Mouse (Mus musculus) lung, embryonic 16.5 days (tissue): ENCODE results near the gene Cyp4f18. TPM values are rescaled to one million over a fixed set of nuclear protein-coding genes. Genes with fewer than 3 reads are reported as not detected.
"Not testable (repeated sequence)": the region's sequence is repeated elsewhere in the genome, so short reads cannot be mapped to it uniquely, and the experiment has no call there.

Source experiments
- ATAC-seq: fragments of 200-750 bp; cut with Nextera tagmentation; 2 replicates; pipeline ENCODE4 v1.8.0; 2017; ENCODE audit warnings: low read depth, mild to moderate bottlenecking, moderate library complexity
- H3K27ac ChIP-seq: fragments of 300-500 bp; sonication (generic); 2 replicates; pipeline ENCODE4 v1.5.1; 2014; ENCODE audit warnings: mild to moderate bottlenecking, control low read depth, low read length
- H3K27me3 ChIP-seq: fragments of 300-500 bp; sonication (generic); 2 replicates; pipeline ENCODE4 v1.6.1; 2014; ENCODE audit warnings: low read depth, low read length, mixed read lengths; ENCODE audit not compliant: control insufficient read depth, insufficient read depth
- H3K36me3 ChIP-seq: fragments of 300-500 bp; sonication (generic); 2 replicates; pipeline ENCODE4 v1.6.1; 2014; ENCODE audit warnings: low read length; ENCODE audit not compliant: control insufficient read depth, insufficient read depth
- H3K4me1 ChIP-seq: fragments of 300-500 bp; sonication (generic); replicated peaks from 2 replicates; pipeline ENCODE4 v1.6.1; 2014; ENCODE audit warnings: low read length, mixed read lengths; ENCODE audit not compliant: control insufficient read depth, insufficient read depth
- H3K4me2 ChIP-seq: fragments of 300-500 bp; sonication (generic); 2 replicates; pipeline ENCODE4 v1.6.1; 2014; ENCODE audit warnings: low read depth, low read length, control low read depth
- H3K4me3 ChIP-seq: fragments of 300-500 bp; sonication (generic); 2 replicates; pipeline ENCODE4 v1.5.1; 2014; ENCODE audit warnings: mild to moderate bottlenecking, low read length, control low read depth
- H3K9ac ChIP-seq: fragments of 300-500 bp; sonication (generic); 2 replicates; pipeline ENCODE4 v1.6.1; 2014; ENCODE audit warnings: low read length, control low read depth
- H3K9me3 ChIP-seq: fragments of 300-500 bp; sonication (generic); 2 replicates; pipeline ENCODE4 v1.6.1; 2016; ENCODE audit warnings: low read length; ENCODE audit not compliant: control insufficient read depth
- WGBS: fragments of 180-500 bp; shearing (Covaris S2); extraction: QIAGEN DNeasy Blood & Tissue Kit; methylation state at CpG from one replicate; pipeline ENCODE4 v1.1.7; 2014; 5-methylcytosine and 5-hydroxymethylcytosine counted together
- polyA plus RNA-seq: library from polyadenylated mRNA; unstranded; fragments of >200 nt; fragmentation: Nextera tagmentation; extraction: Ambion mirVana; gene quantifications from 2 replicates; pipeline ENCODE4 v1.2.1, GENCODE M21; 2015

The Cyp4f18 gene
- polyA plus RNA-seq: 3.1 and 3.8 TPM in 2 replicates

DNA sequence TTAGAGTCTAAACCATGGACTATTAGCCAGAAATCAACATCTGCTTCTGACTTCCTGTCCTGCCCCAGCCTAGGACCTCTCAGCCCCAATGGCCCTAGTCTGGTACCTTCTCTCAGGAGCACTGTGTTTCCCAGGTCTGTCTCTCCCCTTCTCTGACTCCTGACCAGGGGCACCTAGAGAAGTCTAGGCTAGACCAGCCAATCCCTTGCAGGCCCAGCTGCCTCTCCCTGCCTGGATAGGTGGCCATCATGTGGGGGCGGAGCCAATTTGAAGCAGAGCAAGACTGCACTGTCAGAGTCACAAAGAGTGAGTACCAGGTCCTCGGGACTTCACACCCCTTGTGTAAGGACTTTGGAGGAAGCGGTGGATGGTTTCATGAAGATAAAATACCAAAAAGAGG is at the start of gene Cyp4f18:
Gene Cyp4f18, minus strand, starts transcription at position 154 of the 400 bp plus-strand sequence.
- Histone ChIP-seq H3K27me3 (no peaks in the 10 kb centered on the region), H3K9ac (no peak within 1 kb of the TSS), H3K4me1 (no peaks in the 10 kb centered on the region), H3K36me3 (no peaks in the 10 kb centered on the region), H3K4me2 (no peak within 1 kb of the TSS), H3K27ac (no peak within 1 kb of the TSS), H3K4me3 (no peak within 1 kb of the TSS), H3K9me3 (no peaks in the 10 kb centered on the region)
- WGBS: 50% methylated on average over 3 of the region's 3 CpGs
- no peak for ATAC-seq

DNA sequence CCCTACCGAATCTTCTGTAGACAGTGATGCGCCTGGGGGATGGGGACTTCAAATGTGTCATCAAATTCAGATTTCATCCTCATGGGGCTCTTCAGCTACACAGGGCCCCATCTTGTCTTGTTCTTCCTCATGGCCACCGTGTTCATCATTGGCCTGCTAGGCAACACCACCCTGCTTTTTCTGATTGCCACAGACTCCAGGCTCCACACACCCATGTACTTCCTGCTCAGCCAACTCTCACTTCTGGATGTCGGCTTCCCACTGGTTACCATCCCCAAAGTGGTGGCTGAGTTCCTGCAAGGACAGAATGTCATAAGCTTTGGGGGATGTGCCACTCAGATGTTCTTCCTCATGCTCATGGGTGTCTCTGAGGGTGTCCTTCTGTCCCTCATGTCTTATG is 48.2 kb upstream of the Cyp4f18 start:
- H3K36me3 ChIP-seq, H3K9ac ChIP-seq, ATAC-seq, H3K4me1 ChIP-seq, H3K9me3 ChIP-seq, H3K4me3 ChIP-seq, H3K4me2 ChIP-seq, H3K27me3 ChIP-seq, H3K27ac ChIP-seq: not testable (repeated sequence)
- 89% methylated on average over 3 of the region's 4 CpGs for WGBS

DNA sequence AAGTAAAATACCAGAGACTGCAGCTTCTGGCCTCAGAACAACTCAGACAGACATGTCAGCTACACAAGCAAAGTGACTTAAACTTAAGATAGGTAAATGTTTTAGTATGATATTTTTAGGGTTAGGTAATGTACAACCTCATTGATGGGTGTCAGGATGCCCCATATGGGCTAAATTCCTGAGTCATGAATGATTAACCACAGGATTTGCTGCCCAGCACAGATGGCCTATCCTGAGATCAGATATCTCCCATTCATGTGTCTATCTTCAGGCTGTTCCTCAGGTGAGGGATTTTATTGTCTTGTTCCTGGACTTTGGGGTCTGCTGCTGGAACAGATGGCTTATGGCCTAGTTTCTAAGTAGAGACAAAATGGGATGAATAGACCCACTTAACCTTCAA is 45.2 kb upstream of the Cyp4f18 start:
- not testable (repeated sequence) for H3K4me1 ChIP-seq, H3K27me3 ChIP-seq, H3K36me3 ChIP-seq, ATAC-seq, H3K9ac ChIP-seq, H3K27ac ChIP-seq, H3K9me3 ChIP-seq, H3K4me2 ChIP-seq, H3K4me3 ChIP-seq

DNA sequence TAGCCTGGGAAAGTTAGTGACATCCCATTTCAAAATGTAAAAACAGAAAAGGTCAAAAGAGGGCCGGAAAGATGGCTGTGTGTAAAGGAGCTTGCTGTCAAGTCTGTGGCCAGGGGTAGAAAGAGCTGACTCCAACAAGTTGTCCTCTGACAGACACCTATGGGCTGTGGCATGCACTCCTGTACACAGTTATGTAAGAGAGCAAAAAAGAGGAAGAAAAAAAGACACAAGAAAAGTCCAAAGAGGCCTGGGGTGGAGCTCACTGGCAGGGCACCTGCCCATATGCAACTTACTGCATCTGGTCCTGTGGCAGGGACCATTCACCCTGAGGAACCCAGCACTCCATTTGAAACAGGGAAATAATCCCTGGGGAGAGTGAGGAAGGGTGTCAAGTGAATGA is 33.1 kb upstream of the Cyp4f18 start:
- Histone ChIP-seq H3K27me3 (no peaks in the 10 kb centered on the region), H3K9me3 (no peaks in the 10 kb centered on the region), H3K4me1 (no peaks in the 10 kb centered on the region), H3K4me3 (no peak overlapping the region), H3K9ac (no peak overlapping the region), H3K36me3 (no peaks in the 10 kb centered on the region), H3K27ac (no peak overlapping the region), H3K4me2 (no peak overlapping the region)
- 71% methylated on average over 1 of the region's 1 CpGs for WGBS
- ATAC-seq: no peak

DNA sequence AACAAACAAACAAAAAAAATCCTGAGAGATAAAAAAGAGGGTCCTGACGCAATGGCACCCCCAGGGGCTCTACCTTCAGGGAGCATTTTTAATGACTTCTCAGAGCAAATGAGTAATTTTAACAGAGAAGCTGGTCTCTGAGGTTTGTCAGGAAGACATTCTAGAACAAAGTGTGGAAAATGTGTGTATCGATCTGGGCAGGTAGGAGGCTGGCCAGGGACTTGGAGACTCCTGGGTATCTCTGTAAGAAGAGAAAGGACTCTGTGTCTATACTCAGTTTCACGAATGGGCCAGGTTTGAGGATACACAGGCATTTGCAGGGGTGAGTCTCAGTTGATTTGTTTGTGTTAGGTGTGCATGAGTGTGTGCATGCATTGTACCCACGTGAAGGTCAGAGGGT is 31.5 kb upstream of the Cyp4f18 start, which contains the start of gene Olfr372:
Gene Olfr372, plus strand, starts transcription at position 301 of the 400 bp plus-strand sequence.
- ATAC-seq, H3K4me3 ChIP-seq: not testable (repeated sequence)

DNA sequence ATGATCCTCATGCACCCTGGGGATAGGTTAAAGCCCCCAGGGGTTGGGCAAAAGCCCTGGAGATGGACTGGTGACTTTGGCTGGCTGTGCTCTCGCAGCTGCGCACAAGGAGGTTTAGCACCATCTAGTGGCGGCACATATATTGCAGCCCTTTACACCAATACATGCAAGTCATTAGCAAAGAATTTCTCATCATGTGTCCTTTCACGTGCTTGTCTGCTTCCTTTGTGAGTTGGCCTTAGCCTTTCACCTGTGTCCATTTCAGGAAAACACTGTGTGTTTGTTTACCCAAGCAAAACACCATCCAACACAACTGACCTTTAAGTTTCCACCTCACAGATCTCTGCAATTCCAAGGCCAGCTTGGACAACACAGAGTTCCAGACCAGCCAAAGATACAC is 23.5 kb upstream of the Cyp4f18 start:
- ATAC-seq, H3K27ac ChIP-seq, H3K4me3 ChIP-seq, H3K36me3 ChIP-seq, H3K9ac ChIP-seq, H3K27me3 ChIP-seq, H3K4me2 ChIP-seq, H3K4me1 ChIP-seq, H3K9me3 ChIP-seq: not testable (repeated sequence)
- 22% methylated on average over 4 of the region's 4 CpGs for WGBS

More for the DNA sequence above, 31.5 kb upstream of the Cyp4f18 start, which contains the start of gene Olfr372:
- not testable (repeated sequence) for H3K9me3 ChIP-seq, H3K36me3 ChIP-seq, H3K27me3 ChIP-seq, H3K4me2 ChIP-seq, H3K9ac ChIP-seq, H3K27ac ChIP-seq, H3K4me1 ChIP-seq
- WGBS: 63% methylated on average over 4 of the region's 4 CpGs

DNA sequence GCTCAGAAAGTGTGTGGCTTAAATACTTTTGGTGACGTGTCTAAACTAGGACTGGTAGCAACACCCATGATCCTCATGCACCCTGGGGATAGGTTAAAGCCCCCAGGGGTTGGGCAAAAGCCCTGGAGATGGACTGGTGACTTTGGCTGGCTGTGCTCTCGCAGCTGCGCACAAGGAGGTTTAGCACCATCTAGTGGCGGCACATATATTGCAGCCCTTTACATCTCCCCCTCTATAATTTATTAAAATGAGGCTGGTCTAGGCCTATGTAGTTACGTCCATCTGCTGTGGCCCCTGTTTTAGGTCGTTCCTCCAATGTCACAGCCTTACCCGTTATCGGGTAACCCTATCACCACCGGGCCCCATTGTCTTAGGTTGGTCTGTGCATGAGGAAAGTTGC is 15.5 kb upstream of the Cyp4f18 start:
- H3K9me3 ChIP-seq, H3K9ac ChIP-seq, H3K4me1 ChIP-seq, ATAC-seq, H3K4me3 ChIP-seq, H3K4me2 ChIP-seq, H3K27ac ChIP-seq, H3K27me3 ChIP-seq, H3K36me3 ChIP-seq: not testable (repeated sequence)
- 11% methylated on average over 4 of the region's 9 CpGs for WGBS

DNA sequence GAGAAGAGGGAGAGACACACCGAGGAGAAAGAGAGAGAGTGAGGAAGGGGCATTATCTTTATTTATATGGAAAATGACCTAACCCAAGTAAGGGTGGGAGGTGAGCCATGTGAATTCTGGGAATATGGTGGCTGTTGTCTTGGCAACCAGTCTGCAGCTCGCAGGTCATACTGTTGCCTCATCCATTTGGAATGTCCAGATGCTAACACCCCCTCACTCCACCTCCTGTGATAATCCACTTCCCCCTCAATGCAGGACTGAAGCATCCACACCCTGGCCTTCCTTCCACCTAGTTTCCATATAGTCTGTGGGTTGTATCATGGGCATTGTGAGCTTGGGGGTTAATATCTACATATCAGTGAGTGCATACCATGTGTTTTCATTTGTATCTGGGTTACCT is 10.4 kb upstream of the Cyp4f18 start:
- Histone ChIP-seq H3K27me3 (no peaks in the 10 kb centered on the region), H3K9ac (no peak overlapping the region), H3K4me2 (no peak overlapping the region), H3K36me3 (no peaks in the 10 kb centered on the region), H3K4me3 (no peak overlapping the region), H3K9me3 (no peaks in the 10 kb centered on the region), H3K4me1 (no peaks in the 10 kb centered on the region), H3K27ac (no peak overlapping the region)
- WGBS: 41% methylated on average over 2 of the region's 2 CpGs
- ATAC-seq: no peak

DNA sequence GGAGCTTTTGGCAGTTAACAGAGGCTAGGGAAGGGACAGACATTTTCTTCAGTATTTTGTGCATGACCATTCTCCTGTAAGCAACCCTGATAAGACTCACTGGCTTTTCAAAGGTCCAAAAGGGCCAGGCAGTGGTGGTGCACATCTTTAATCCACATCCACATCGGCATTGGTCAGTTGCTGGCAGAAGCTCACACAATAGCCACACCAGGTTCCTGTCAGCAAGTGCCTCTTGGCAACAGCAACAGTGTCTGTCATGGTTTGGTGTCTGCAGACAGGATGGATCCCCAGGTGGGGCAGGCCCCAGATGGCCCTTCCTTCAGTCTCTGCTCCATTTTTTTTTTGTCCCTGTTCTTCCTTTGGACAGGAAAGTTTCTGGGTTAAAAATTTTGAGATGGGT is 9.6 kb upstream of the Cyp4f18 start:
- H3K4me2 ChIP-seq, H3K36me3 ChIP-seq, H3K9ac ChIP-seq, H3K27me3 ChIP-seq, H3K4me1 ChIP-seq, H3K27ac ChIP-seq, ATAC-seq, H3K9me3 ChIP-seq, H3K4me3 ChIP-seq: not testable (repeated sequence)
- WGBS: 78% methylated on average over 1 of the region's 1 CpGs

DNA sequence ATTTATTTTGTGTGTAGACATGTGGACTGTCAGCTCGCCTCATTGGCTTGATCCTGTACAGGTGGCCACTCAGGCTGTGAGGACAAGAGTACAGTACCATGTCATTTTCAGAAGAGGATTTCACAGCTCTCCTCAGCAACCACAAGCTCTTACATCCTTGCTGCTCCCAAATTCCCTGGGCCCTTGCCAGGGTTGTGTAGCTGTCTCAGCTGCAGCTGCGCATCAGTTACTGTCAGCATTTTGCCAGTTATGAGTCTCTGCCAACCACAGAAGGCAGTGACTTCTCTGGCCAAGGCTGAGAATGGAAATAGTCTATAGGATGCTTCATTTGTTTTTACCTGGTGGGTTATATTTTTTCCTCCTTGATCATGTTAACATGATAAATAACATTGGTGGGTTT is 8.7 kb upstream of the Cyp4f18 start:
- Histone ChIP-seq H3K4me2 (no peak overlapping the region), H3K4me3 (no peak overlapping the region), H3K9ac (no peak overlapping the region), H3K27ac (no peak overlapping the region), H3K27me3 (no peaks in the 10 kb centered on the region), H3K9me3 (no peaks in the 10 kb centered on the region), H3K4me1 (no peaks in the 10 kb centered on the region), H3K36me3 (no peaks in the 10 kb centered on the region)
- WGBS: 73% methylated on average over 2 of the region's 2 CpGs
- ATAC-seq: no peak
